Mouse (Mus musculus) adipose tissue, adult 10 weeks (tissue): ENCODE measurements around the gene Olfml1. TPM values are rescaled to one million over a fixed set of nuclear protein-coding genes. Genes with fewer than 3 reads are reported as not detected.

ENCODE experiments used
- polyA plus RNA-seq: library from polyadenylated mRNA; stranded (reverse); fragments of 350-450 nt; fragmentation: Illumina TruSeq; extraction: RNeasy Lipid Tissue Mini Kit (QIAGEN cat#74804); gene quantifications from one replicate; pipeline ENCODE4 v1.2.3, GENCODE M21; 2014; ENCODE audit warnings: low read depth, low replicate concordance

Olfml1 gene
- polyA plus RNA-seq, result 25.6 TPM

DNA sequence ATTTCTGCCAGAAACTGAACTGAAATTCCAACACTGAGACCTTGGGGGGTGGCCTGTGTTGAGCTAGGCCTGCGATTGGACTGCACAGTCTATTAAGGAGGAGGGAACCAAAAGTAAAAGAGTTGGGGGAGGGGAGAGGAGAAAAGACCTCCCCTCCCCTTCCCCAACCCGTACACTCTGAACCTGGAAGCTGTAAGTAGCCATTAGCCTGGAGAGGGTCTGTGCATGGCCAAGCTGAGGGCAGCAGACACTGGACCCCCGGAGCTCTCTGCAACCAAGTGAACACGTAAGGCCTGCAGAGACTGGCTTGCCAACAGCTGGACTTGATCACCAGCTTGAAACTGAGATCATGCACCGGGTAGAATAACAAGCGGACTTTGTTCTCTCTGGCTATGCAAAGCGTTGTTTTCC lies at the start of gene Olfml1:
TSS of gene Olfml1 (plus strand) at position 186 of the 411 bp plus-strand sequence.

DNA sequence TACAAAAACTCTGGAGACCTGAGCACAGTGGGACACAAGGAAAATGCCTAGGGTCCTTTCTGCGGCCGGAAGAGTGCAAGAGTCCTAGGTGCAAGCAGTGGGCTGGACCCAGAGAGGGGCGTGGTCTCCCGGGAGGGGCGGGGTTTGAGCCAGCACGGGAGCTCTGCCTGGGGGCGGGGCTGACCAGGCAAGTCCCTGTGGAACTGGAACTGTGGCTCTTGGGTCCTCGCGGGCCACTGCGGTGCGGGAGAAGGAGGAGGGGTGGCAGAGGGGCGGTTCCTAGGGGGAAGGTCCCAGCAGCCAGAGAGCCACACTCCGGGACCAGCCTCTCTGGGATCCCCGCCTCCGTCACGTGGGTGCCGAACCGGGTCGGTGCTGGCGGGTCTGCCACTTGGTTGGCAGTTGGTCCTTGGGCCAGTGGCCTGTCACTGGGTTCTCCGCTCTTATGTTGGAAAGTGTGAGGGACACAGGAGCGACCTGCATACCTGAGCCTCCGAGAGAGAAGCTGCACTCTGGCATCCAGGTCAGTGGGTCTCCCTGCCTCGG lies 27.7 kb downstream of the Olfml1 start, which contains the start of gene Ppfibp2:
TSS of gene Ppfibp2 (plus strand) at position 351 of the 546 bp plus-strand sequence.

DNA sequence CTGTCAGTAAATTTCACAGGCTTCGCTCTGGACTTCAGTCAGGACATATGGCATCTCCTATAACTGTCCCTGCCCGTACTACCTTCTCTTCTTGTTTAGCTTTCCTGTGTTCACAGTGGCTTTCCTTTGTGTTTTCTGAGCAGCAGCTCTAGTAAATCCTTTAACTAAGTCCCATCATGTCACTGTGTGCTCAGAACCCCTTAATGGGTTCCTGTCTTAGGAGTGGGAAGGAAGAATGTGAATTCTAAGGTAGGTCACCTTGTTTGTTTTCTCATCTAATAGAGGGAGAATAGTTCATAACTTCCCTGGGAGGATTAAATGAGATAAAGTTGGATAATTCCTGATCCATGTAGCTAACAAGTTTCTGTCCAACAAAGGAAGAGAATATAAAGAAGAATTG lies 57.8 kb downstream of the Olfml1 start, which contains the start of gene 5330417H12Rik:
TSS of gene 5330417H12Rik (minus strand) at position 101 of the 400 bp plus-strand sequence.

Other genes starting within 250 kb of the Olfml1 start
- 0.41 TPM for gene Syt9, start 196.7 kb upstream of the Olfml1 start, polyA plus RNA-seq
- 15.1 TPM for gene Ppfibp2, start 27.8 kb downstream of the Olfml1 start, polyA plus RNA-seq
- not detected for gene 5330417H12Rik, start 57.7 kb downstream of the Olfml1 start, polyA plus RNA-seq
- gene Cyb5r2, start 190.6 kb downstream of the Olfml1 start, polyA plus RNA-seq, result 10.8 TPM
- 426 TPM for gene Ovch2, start 233.8 kb downstream of the Olfml1 start, polyA plus RNA-seq
- gene Olfr467, start 244.8 kb downstream of the Olfml1 start, polyA plus RNA-seq, result 0.94 TPM